Mouse (Mus musculus): Measurements from ENCODE around the gene Bin2. TPM values are rescaled to one million over a fixed set of nuclear protein-coding genes. Genes with fewer than 3 reads are reported as not detected.

Gene Bin2
- polyA plus RNA-seq, 2 experiments, result 2.3 to 4.7 TPM

GRCm38 (mm10) chr15:100601669-100602068 lies 67.7 kb downstream of the Bin2 start:
- 54% methylated on average over 3 of the region's 3 CpGs for WGBS
- H3K9ac ChIP-seq (ENCODE audit: low read depth, low read length, severe bottlenecking), result no peak overlapping the region
- TF ChIP-seq POLR2A (IDR thresholded peaks at IDR 0.05; ENCODE audit: borderline replicate concordance, extremely low read depth, insufficient read depth, insufficient read length), result no peak
- no peaks in the 10 kb centered on the region for H3K9me3 ChIP-seq (ENCODE audit: control insufficient read depth, low read length)
- no peaks in the 10 kb centered on the region for H3K36me3 ChIP-seq (ENCODE audit: control insufficient read depth, insufficient read depth, low read length)
- H3K27me3 ChIP-seq (ENCODE audit: control insufficient read depth, insufficient read depth, low read length), result peaks cover 33% of the 10 kb centered on the region
- H3K4me1 ChIP-seq (ENCODE audit: control insufficient read depth, insufficient read depth, low read length), result peaks cover 11% of the 10 kb centered on the region
- no peak for DNase-seq (ENCODE audit: low spot score)
- no peak for ATAC-seq (ENCODE audit: low FRiP score, low read depth)
- no peak overlapping the region for H3K27ac ChIP-seq (replicated peaks; ENCODE audit: low read depth, low read length)
- no peak overlapping the region for H3K4me3 ChIP-seq (replicated peaks; ENCODE audit: low read length)
- no peak overlapping the region for H3K4me2 ChIP-seq (replicated peaks; ENCODE audit: low read depth, low read length, severe bottlenecking)

- no peak for TF ChIP-seq POLR2A (IDR thresholded peaks at IDR 0.05; ENCODE audit: borderline replicate concordance, extremely low read depth, insufficient read depth, insufficient read length)
- 14% methylated on average over 21 of the region's 21 CpGs for WGBS
- Histone ChIP-seq H3K4me3 (replicated peaks; ENCODE audit: low read length) (peak overlapping the region; percentile 75; the same call in 1 of the 2 replicates), H3K36me3 (ENCODE audit: control insufficient read depth, insufficient read depth, low read length) (no peaks in the 10 kb centered on the region), H3K4me1 (ENCODE audit: control insufficient read depth, insufficient read depth, low read length) (peaks cover 11% of the 10 kb centered on the region), H3K9ac (ENCODE audit: low read depth, low read length, severe bottlenecking) (no peak overlapping the region), H3K27ac (replicated peaks; ENCODE audit: low read depth, low read length) (no peak overlapping the region), H3K9me3 (ENCODE audit: control insufficient read depth, low read length) (no peaks in the 10 kb centered on the region), H3K4me2 (replicated peaks; ENCODE audit: low read depth, low read length, severe bottlenecking) (peak overlapping the region; percentile 97), H3K27me3 (ENCODE audit: control insufficient read depth, insufficient read depth, low read length) (peaks cover 33% of the 10 kb centered on the region)
- DNase-seq (ENCODE audit: low spot score), result no peak
- no peak for ATAC-seq (ENCODE audit: low FRiP score, low read depth)
These were observed 68.6 kb downstream of the Bin2 start for GRCm38 (mm10) chr15:100600696-100601272.

- whole genome bisulfite sequencing, result under 1% methylated on average over 32 of the region's 35 CpGs
- Histone ChIP-seq H3K36me3 (ENCODE audit: control insufficient read depth, insufficient read depth, low read length) (no peaks in the 10 kb centered on the region), H3K9ac (ENCODE audit: low read depth, low read length, severe bottlenecking) (peak overlapping the region; percentile 90), H3K4me1 (ENCODE audit: control insufficient read depth, insufficient read depth, low read length) (peaks cover 11% of the 10 kb centered on the region), H3K27me3 (ENCODE audit: control insufficient read depth, insufficient read depth, low read length) (peaks cover 33% of the 10 kb centered on the region), H3K4me2 (replicated peaks; ENCODE audit: low read depth, low read length, severe bottlenecking) (peak overlapping the region; percentile 97), H3K9me3 (ENCODE audit: control insufficient read depth, low read length) (no peaks in the 10 kb centered on the region), H3K27ac (replicated peaks; ENCODE audit: low read depth, low read length) (no peak overlapping the region), H3K4me3 (replicated peaks; ENCODE audit: low read length) (peak overlapping the region; percentile 75)
- DNase-seq (ENCODE audit: low spot score) (peak; percentile 77), ATAC-seq (ENCODE audit: low FRiP score, low read depth) (peak; percentile 79)
- TF ChIP-seq POLR2A (IDR thresholded peaks at IDR 0.05; ENCODE audit: borderline replicate concordance, extremely low read depth, insufficient read depth, insufficient read length), result no peak
These were observed 69.2 kb downstream of the Bin2 start for GRCm38 (mm10) chr15:100600047-100600695.

GRCm38 (mm10) chr15:100599276-100600046 lies 69.9 kb downstream of the Bin2 start, which contains the start of gene Pou6f1:
TSS of gene Pou6f1 (minus strand) at chr15:100599984.
- ATAC-seq (ENCODE audit: low FRiP score, low read depth), result peak; percentile 53

GRCm38 (mm10) chr15:100598883-100599275 lies 70.5 kb downstream of the Bin2 start:
- peaks cover 8% of the 10 kb centered on the region; the same call in 1 of the 2 replicates for H3K4me1 ChIP-seq (ENCODE audit: control insufficient read depth, insufficient read depth, low read length)
- H3K4me2 ChIP-seq (replicated peaks; ENCODE audit: low read depth, low read length, severe bottlenecking), result peak overlapping the region; percentile 97
- no peak overlapping the region for H3K27ac ChIP-seq (replicated peaks; ENCODE audit: low read depth, low read length)
- no peak for TF ChIP-seq POLR2A (IDR thresholded peaks at IDR 0.05; ENCODE audit: borderline replicate concordance, extremely low read depth, insufficient read depth, insufficient read length)
- H3K9me3 ChIP-seq (ENCODE audit: control insufficient read depth, low read length), result no peaks in the 10 kb centered on the region
- H3K9ac ChIP-seq (ENCODE audit: low read depth, low read length, severe bottlenecking), result peak overlapping the region; percentile 90
- DNase-seq (ENCODE audit: low spot score) (peak; percentile 40), ATAC-seq (ENCODE audit: low FRiP score, low read depth) (no peak)
- H3K36me3 ChIP-seq (ENCODE audit: control insufficient read depth, insufficient read depth, low read length), result no peaks in the 10 kb centered on the region
- H3K4me3 ChIP-seq (replicated peaks; ENCODE audit: low read length), result peak overlapping the region; percentile 75
- H3K27me3 ChIP-seq (ENCODE audit: control insufficient read depth, insufficient read depth, low read length), result peaks cover 33% of the 10 kb centered on the region
- WGBS, result 2% methylated on average over 12 of the region's 12 CpGs

More at GRCm38 (mm10) chr15:100599276-100600046, 69.9 kb downstream of the Bin2 start, which contains the start of gene Pou6f1:
- H3K27me3 ChIP-seq (ENCODE audit: control insufficient read depth, insufficient read depth, low read length), result peaks cover 33% of the 10 kb centered on the region
- no peak for TF ChIP-seq POLR2A (IDR thresholded peaks at IDR 0.05; ENCODE audit: borderline replicate concordance, extremely low read depth, insufficient read depth, insufficient read length)
- no peaks in the 10 kb centered on the region for H3K36me3 ChIP-seq (ENCODE audit: control insufficient read depth, insufficient read depth, low read length)
- DNase-seq (ENCODE audit: low spot score), result no peak
- H3K9ac ChIP-seq (ENCODE audit: low read depth, low read length, severe bottlenecking), result peak within 1 kb of the TSS; percentile 90
- H3K4me1 ChIP-seq (ENCODE audit: control insufficient read depth, insufficient read depth, low read length), result peaks cover 8% of the 10 kb centered on the region; the same call in 1 of the 2 replicates
- 2% methylated on average over 48 of the region's 76 CpGs for WGBS
- peak within 1 kb of the TSS; percentile 97 for H3K4me2 ChIP-seq (replicated peaks; ENCODE audit: low read depth, low read length, severe bottlenecking)
- 0 out of 2 replicates have a peak within 1 kb of the TSS, but pooled peaks have one; percentile 8 for H3K27ac ChIP-seq (replicated peaks; ENCODE audit: low read depth, low read length)
- no peaks in the 10 kb centered on the region for H3K9me3 ChIP-seq (ENCODE audit: control insufficient read depth, low read length)
- H3K4me3 ChIP-seq (replicated peaks; ENCODE audit: low read length), result peak within 1 kb of the TSS; percentile 75

Data from limb, embryonic 14.5 days (tissue).